In the genomic region with DNA sequence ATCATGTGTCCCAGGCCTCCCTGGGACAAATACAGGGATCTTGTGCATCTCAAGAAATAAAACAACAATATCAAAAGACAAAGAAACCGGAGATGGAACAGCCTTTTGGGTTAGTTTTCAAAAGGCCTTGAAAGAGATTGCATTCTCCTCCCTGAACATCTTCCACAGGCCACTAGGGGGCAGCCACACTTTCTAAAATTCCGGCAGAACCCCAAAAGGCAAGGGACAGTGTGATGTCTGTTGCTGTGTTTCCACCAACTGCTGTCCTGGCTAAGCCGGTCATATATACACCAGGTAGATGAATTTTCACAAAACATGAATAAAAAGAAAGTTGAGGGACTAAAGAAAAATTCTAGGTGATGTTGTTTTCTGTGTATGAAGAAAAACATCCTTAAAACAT, we compare ENCODE assay signal across 9 mouse cellular contexts. TPM values are rescaled to one million over a fixed set of nuclear protein-coding genes. Genes with fewer than 3 reads are reported as not detected.
A peak's percentile ranks its signal among the peaks of the same experiment; 100 is the strongest.
DNase-seq lines count a peak whose midpoint lies in the region; ATAC-seq and TF ChIP-seq lines count a peak whose summit lies in the region.
"Had no signal": no experiment of that assay in that cellular context is flagged by ENCODE, and none has a peak within 500 bp of the region (broad histone marks: within the 10 kb centered on the region; RNA-seq: fewer than 3 reads in every experiment).

No protein-coding gene starts in this region.

- DNase-seq in liver, result peak; percentile 35
- DNase-seq in R1 (ENCODE audit: low read depth, low spot score), result peak; percentile 39
- peak; percentile 35 for DNase-seq in cerebellum, adult 9-10 months
- peak; percentile 50 for DNase-seq in gastrocnemius, postnatal 10 days
- peak; percentile 59 to 82 for DNase-seq in left cerebral cortex, postnatal 14 days (ENCODE audit: low spot score in 2 of 2)

- H3K4me1 ChIP-seq in liver, embryonic 12.5 days, result no peaks in the 10 kb centered on the region
- H3K4me1 ChIP-seq in olfactory bulb, adult 2 months (ENCODE audit: control insufficient read depth, insufficient read depth, low read length), result no peaks in the 10 kb centered on the region
- H3K4me1 ChIP-seq: midbrain, embryonic 12.5 days had no signal

- WGBS in liver, embryonic 12.5 days (ENCODE audit: insufficient replicate concordance), result 22% methylated on average over 3 of the region's 3 CpGs
- 10% methylated on average over 3 of the region's 3 CpGs for WGBS in olfactory bulb, adult 2 months

- no peaks in the 10 kb centered on the region for H3K27me3 ChIP-seq in liver, embryonic 12.5 days (replicated peaks)
- H3K27me3 ChIP-seq: midbrain, embryonic 12.5 days had no signal

- ATAC-seq in liver, embryonic 12.5 days, result no peak
- no peak for ATAC-seq in erythroid progenitor cell, adult 5-6 weeks (replicated peaks; ENCODE audit: low FRiP score, poor library complexity, severe bottlenecking)

- H3K9ac ChIP-seq in liver, embryonic 12.5 days, result no peak overlapping the region
- H3K9ac ChIP-seq: midbrain, embryonic 12.5 days had no signal

- no peak overlapping the region for H3K4me3 ChIP-seq in liver, embryonic 12.5 days
- H3K4me3 ChIP-seq in olfactory bulb, adult 2 months (ENCODE audit: insufficient read depth, low read depth, low read length), result no peak overlapping the region
- H3K4me3 ChIP-seq: midbrain, embryonic 12.5 days had no signal

- H3K27ac ChIP-seq in liver, embryonic 12.5 days, result no peak overlapping the region
- H3K27ac ChIP-seq in olfactory bulb, adult 2 months (ENCODE audit: insufficient read depth, low read depth, low read length), result no peak overlapping the region
- H3K27ac ChIP-seq: midbrain, embryonic 12.5 days had no signal

- no peak overlapping the region for H3K4me2 ChIP-seq in liver, embryonic 12.5 days
- H3K4me2 ChIP-seq: midbrain, embryonic 12.5 days had no signal

- no peaks in the 10 kb centered on the region for H3K9me3 ChIP-seq in liver, embryonic 12.5 days (replicated peaks)
- H3K9me3 ChIP-seq: midbrain, embryonic 12.5 days had no signal

- peak; percentile 44 for TF ChIP-seq CTCF in olfactory bulb, adult 2 months (IDR thresholded peaks at IDR 0.05; ENCODE audit: insufficient read depth, low read depth, low read length)

- TF ChIP-seq POLR2A in olfactory bulb, adult 2 months (IDR thresholded peaks at IDR 0.05; ENCODE audit: insufficient read depth, low read depth, low read length), result no peak

- intact Hi-C loops in left cerebral cortex, postnatal 14 days (cut with DNase I), result loop anchor here (5.0 kb wide), 2 partner anchors 405 to 750 kb away; a partner anchor contains a TSS

- H3K36me3 ChIP-seq in liver, embryonic 12.5 days, result no peaks in the 10 kb centered on the region
- H3K36me3 ChIP-seq: midbrain, embryonic 12.5 days had no signal

RNA-seq across cellular contexts. Expression of a gene that starts 46.3 kb away (rescaled TPM):
- polyA plus RNA-seq in liver, embryonic 12.5 days (2016; fragmentation: Nextera tagmentation; extraction: Ambion mirVana), result not detected in 2 replicates
- not detected for total RNA-seq in gastrocnemius, postnatal 10 days (2021)
- total RNA-seq in left cerebral cortex, postnatal 14 days (2021), result 1 to 10 TPM; 2.9 to 3.5 TPM
- polyA plus RNA-seq in olfactory bulb, adult 2 months (2012; ENCODE audit: insufficient read depth, insufficient read length, low replicate concordance, missing spikeins), result not detected in 2 replicates
- not detected in 2 replicates for total RNA-seq in erythroid progenitor cell, adult 5-6 weeks (2015; ENCODE audit: low replicate concordance)
- total RNA-seq in erythroid progenitor cell, adult 5-6 weeks (2017; ENCODE audit: low replicate concordance), result not detected in 2 replicates
